Mouse (Mus musculus) CH12.LX (cell line): ENCODE data around the gene Kdm5b. TPM values are rescaled to one million over a fixed set of nuclear protein-coding genes. Genes with fewer than 3 reads are reported as not detected.
"Not testable (repeated sequence)": the region's sequence is repeated elsewhere in the genome, so short reads cannot be mapped to it uniquely, and the experiment has no call there.

Experiments used
- DNase-seq: peaks from one replicate; pipeline ENCODE4 v3.0.0-alpha.2; 2013; ENCODE audit errors: extremely low read depth
- H3K27ac ChIP-seq: 2 replicates; pipeline ENCODE4 v1.5.1; 2012; ENCODE audit warnings: low read depth, mild to moderate bottlenecking, control low read depth, moderate library complexity; ENCODE audit not compliant: insufficient read depth
- H3K27me3 ChIP-seq: replicated peaks from 2 replicates; pipeline ENCODE3; 2012; ENCODE audit warnings: inconsistent platforms
- H3K36me3 ChIP-seq, 2 experiments: replicated peaks in 1 of 2; 2 replicates each; pipeline versions ENCODE3 to v1.6.1; 2012; ENCODE audit warnings: inconsistent platforms in 1 of 2, low read length in 1 of 2, mild to moderate bottlenecking in 1 of 2, mixed read lengths in 1 of 2, moderate library complexity in 1 of 2; ENCODE audit not compliant: control insufficient read depth in 1 of 2, insufficient read depth in 1 of 2
- H3K4me1 ChIP-seq, 2 experiments: 2 replicates each; pipeline ENCODE4 v1.6.1; 2012; ENCODE audit warnings: inconsistent platforms in 1 of 2, moderate library complexity in 1 of 2; ENCODE audit not compliant: insufficient read depth in 2 of 2, control insufficient read depth in 1 of 2
- H3K4me2 ChIP-seq: 2 replicates; pipeline ENCODE4 v1.6.1; 2012; ENCODE audit warnings: low read depth, mild to moderate bottlenecking, control low read depth; ENCODE audit not compliant: poor library complexity, insufficient read depth, severe bottlenecking
- H3K4me3 ChIP-seq, 3 experiments: fragments of 150-350 bp in 1 of 3; sonication (generic) in 1 of 3; replicated peaks in 1 of 3; 2 replicates each; pipeline versions ENCODE3 to v1.5.1; 2011 to 2012; ENCODE audit warnings: low read depth in 2 of 3, low read length in 2 of 3, mild to moderate bottlenecking in 2 of 3, moderate library complexity in 2 of 3, control low read depth in 1 of 3, improper control_type of control experiment in 1 of 3, inconsistent platforms in 1 of 3, mixed read lengths in 1 of 3; ENCODE audit not compliant: poor library complexity in 1 of 3
- H3K79me2 ChIP-seq: replicated peaks from 2 replicates; pipeline ENCODE4 v1.6.1; 2012; ENCODE audit warnings: mild to moderate bottlenecking, moderate library complexity; ENCODE audit not compliant: control insufficient read depth, poor library complexity, insufficient read depth, severe bottlenecking; ENCODE audit errors: extremely low read depth
- H3K9ac ChIP-seq: 2 replicates; pipeline ENCODE4 v1.6.1; 2012; ENCODE audit warnings: low read depth, mild to moderate bottlenecking, control low read depth, moderate library complexity; ENCODE audit not compliant: insufficient read depth
- H3K9me3 ChIP-seq: replicated peaks from 2 replicates; pipeline ENCODE3; 2012; ENCODE audit warnings: low read length, inconsistent platforms, mixed read lengths
- CHD1 ChIP-seq: IDR thresholded peaks from 2 replicates; pipeline ENCODE4 v1.6.1; 2012; ENCODE audit warnings: low read depth, low read length, improper control_type of control experiment, inconsistent platforms
- CTCF ChIP-seq, 2 experiments: IDR thresholded peaks in 1 of 2; conservative IDR thresholded peaks in 1 of 2; 2 replicates each; pipeline ENCODE4 v1.5.1; 2011 to 2012; ENCODE audit warnings: low read depth in 2 of 2, low read length in 2 of 2, improper control_type of control experiment in 1 of 2, inconsistent platforms in 1 of 2, mild to moderate bottlenecking in 1 of 2, moderate library complexity in 1 of 2
- E2F4 ChIP-seq: IDR thresholded peaks from 2 replicates; pipeline ENCODE4 v1.6.1; 2011; ENCODE audit warnings: low read depth, low read length, improper control_type of control experiment; ENCODE audit not compliant: insufficient replicate concordance
- ELF1 ChIP-seq: IDR thresholded peaks from 2 replicates; pipeline ENCODE4 v1.6.1; 2014; ENCODE audit warnings: low read depth, mild to moderate bottlenecking, inconsistent platforms, low read length, improper control_type of control experiment
- IRF4 ChIP-seq: IDR thresholded peaks from 2 replicates; pipeline ENCODE4 v1.6.1; 2014; ENCODE audit warnings: low read depth, mild to moderate bottlenecking, inconsistent platforms, low read length, improper control_type of control experiment
- JUN ChIP-seq: IDR thresholded peaks from 2 replicates; pipeline ENCODE4 v1.6.1; 2011; ENCODE audit warnings: low read depth, mild to moderate bottlenecking, low read length, improper control_type of control experiment, moderate library complexity; ENCODE audit not compliant: insufficient read depth
- JUND ChIP-seq: conservative IDR thresholded peaks from 2 replicates; pipeline ENCODE4 v1.6.1; 2011; ENCODE audit warnings: low read depth, low read length, improper control_type of control experiment
- KAT2A ChIP-seq: IDR thresholded peaks from 2 replicates; pipeline ENCODE4 v1.6.1; 2012; ENCODE audit warnings: low read length, improper control_type of control experiment, inconsistent platforms; ENCODE audit not compliant: insufficient replicate concordance
- MAFK ChIP-seq: IDR thresholded peaks from 2 replicates; pipeline ENCODE4 v1.6.1; 2011; ENCODE audit warnings: low read length, improper control_type of control experiment; ENCODE audit not compliant: insufficient replicate concordance
- MAX ChIP-seq: IDR thresholded peaks from 2 replicates; pipeline ENCODE4 v1.6.1; 2011; ENCODE audit warnings: low read length, improper control_type of control experiment
- POLR2A ChIP-seq: IDR thresholded peaks from 2 replicates; pipeline ENCODE4 v1.6.1; 2011; ENCODE audit warnings: low read depth, mild to moderate bottlenecking, improper control_type of control experiment, low read length
- POLR2AphosphoS2 ChIP-seq: IDR thresholded peaks from 2 replicates; pipeline ENCODE4 v1.6.1; 2011; ENCODE audit warnings: low read depth, low read length, improper control_type of control experiment
- RAD21 ChIP-seq: IDR thresholded peaks from 2 replicates; pipeline ENCODE4 v1.6.1; 2011; ENCODE audit warnings: low read depth, mild to moderate bottlenecking, low read length, improper control_type of control experiment, moderate library complexity
- SMC3 ChIP-seq: IDR thresholded peaks from 2 replicates; pipeline ENCODE4 v1.6.1; 2011; ENCODE audit warnings: low read depth, low read length, improper control_type of control experiment
- USF1 ChIP-seq: IDR thresholded peaks from 2 replicates; pipeline ENCODE4 v1.6.1; 2014; ENCODE audit warnings: low read depth, mild to moderate bottlenecking, inconsistent platforms, low read length, improper control_type of control experiment
- ZKSCAN1 ChIP-seq: IDR thresholded peaks from 2 replicates; pipeline ENCODE4 v1.6.1; 2012; ENCODE audit warnings: low read depth, inconsistent platforms, low read length, improper control_type of control experiment, borderline replicate concordance
- ZNF384 ChIP-seq: IDR thresholded peaks from 2 replicates; pipeline ENCODE4 v1.6.1; 2012; ENCODE audit warnings: low read depth, low read length, improper control_type of control experiment, inconsistent platforms
- dilution Hi-C: fragments of 300-500 bp; cut with MboI; formaldehyde crosslinking; loops from 2 replicates; pipeline ENCODE4 v1.14.3; 2020; ENCODE audit warnings: low sequenced_read_pairs; ENCODE audit not compliant: extremely low pct_unique_long_range_greater_than_20kb, extremely low pct_ligation_motif_present
- in situ Hi-C: fragments of 300-500 bp; cut with MboI; formaldehyde crosslinking; loops from 3 replicates; pipeline ENCODE4 v1.14.3; 2019; ENCODE audit warnings: low sequenced_read_pairs, low pct_ligation_motif_present, low pct_unique_long_range_greater_than_20kb, mixed read lengths
- polyA plus RNA-seq: library from polyadenylated mRNA; unstranded; fragments of >175 nt; gene quantifications from 2 replicates; pipeline ENCODE4 v1.2.1, GENCODE M21; 2012; ENCODE audit warnings: low read depth; ENCODE audit not compliant: insufficient read length
- total RNA-seq, 2 experiments: library from RNA; depleted of rRNA; stranded (reverse); fragments of 300-350 nt in 1 of 2; fragments of >200 nt in 1 of 2; gene quantifications; 2 replicates each; pipeline ENCODE4 v1.2.3; 2012 to 2014

Gene Kdm5b
- total and polyA plus RNA-seq, 3 experiments: 1.9 to 14.3 (median 4.1) TPM

- TF ChIP-seq MAX (no peak), ELF1 (no peak), ZNF384 (no peak), MAFK (no peak), CHD1 (no peak), ZKSCAN1 (no peak), E2F4 (no peak), POLR2A (no peak), KAT2A (no peak), USF1 (no peak)
- Histone ChIP-seq H3K79me2 (no peaks in the 10 kb centered on the region), H3K4me1 (peaks cover 0 to 4% of the 10 kb centered on the region in 2 experiments; a peak in 2 of 4 replicates), H3K9me3 (no peaks in the 10 kb centered on the region), H3K36me3 (no peaks in the 10 kb centered on the region), H3K27me3 (no peaks in the 10 kb centered on the region), H3K4me2 (no peak overlapping the region), H3K9ac (no peak overlapping the region), H3K4me3 (no peak overlapping the region), H3K27ac (no peak overlapping the region)
- DNase-seq: no peak
- dilution Hi-C loops (no loop called here), in situ Hi-C loops (no loop called here)
These were observed 43.3 kb upstream of the Kdm5b start for GRCm38 (mm10) chr1:134516491-134517198.

DNA sequence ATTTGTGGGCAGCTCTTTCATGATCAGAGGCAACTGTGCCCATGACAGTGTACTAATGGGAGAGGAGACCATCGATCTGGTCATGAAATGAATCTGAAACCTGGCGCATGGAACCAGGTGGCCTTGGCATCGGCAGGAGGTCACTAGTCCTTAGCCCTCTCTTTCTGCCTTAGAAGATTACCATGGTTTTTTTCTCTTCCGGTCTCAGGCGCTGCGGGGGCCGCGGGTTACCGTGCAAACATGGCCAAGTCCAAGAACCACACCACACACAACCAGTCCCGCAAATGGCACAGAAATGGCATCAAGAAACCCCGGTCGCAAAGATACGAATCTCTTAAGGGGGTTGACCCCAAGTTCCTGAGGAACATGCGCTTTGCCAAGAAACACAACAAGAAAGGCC lies 42.1 kb upstream of the Kdm5b start:
- H3K9me3 ChIP-seq, H3K79me2 ChIP-seq, DNase-seq, H3K9ac ChIP-seq, dilution Hi-C loops, H3K4me2 ChIP-seq, H3K4me1 ChIP-seq, in situ Hi-C loops, H3K4me3 ChIP-seq, H3K36me3 ChIP-seq, H3K27ac ChIP-seq, H3K27me3 ChIP-seq: not testable (repeated sequence)

GRCm38 (mm10) chr1:134518677-134519076 lies 41.3 kb upstream of the Kdm5b start:
- dilution Hi-C loops: no loop called here
- no peaks in the 10 kb centered on the region for H3K36me3 ChIP-seq
- no peak overlapping the region for H3K9ac ChIP-seq
- no peaks in the 10 kb centered on the region for H3K9me3 ChIP-seq
- no peak overlapping the region for H3K4me2 ChIP-seq
- H3K4me1 ChIP-seq: peaks cover 0 to 4% of the 10 kb centered on the region in 2 experiments; a peak in 2 of 4 replicates
- peak; percentile 72 for DNase-seq
- in situ Hi-C loops: no loop called here
- no peak for TF ChIP-seq JUN
- 0 out of 2 replicates have a peak, but pooled peaks have one; percentile 29 for TF ChIP-seq ELF1
- peak; percentile 41; the same call in 1 of the 2 replicates for TF ChIP-seq JUND
- TF ChIP-seq CTCF (conservative IDR thresholded peaks at IDR 0.05 in 1 of 2, IDR thresholded peaks at IDR 0.05 in 1 of 2; ENCODE audit: low read depth in 2 of 2, low read length in 2 of 2): peak in 1 of 2 experiments; percentile 78; a peak in 3 of 4 replicates
- TF ChIP-seq SMC3: peak; percentile 55
- peak; percentile 73 for TF ChIP-seq RAD21
- TF ChIP-seq ZNF384: peak; percentile 88
- peak; percentile 56; the same call in 1 of the 2 replicates for TF ChIP-seq IRF4
- TF ChIP-seq POLR2AphosphoS2: no peak
- H3K79me2 ChIP-seq: no peaks in the 10 kb centered on the region
- H3K4me3 ChIP-seq: no peak overlapping the region
- no peak overlapping the region for H3K27ac ChIP-seq
- H3K27me3 ChIP-seq: no peaks in the 10 kb centered on the region

DNA sequence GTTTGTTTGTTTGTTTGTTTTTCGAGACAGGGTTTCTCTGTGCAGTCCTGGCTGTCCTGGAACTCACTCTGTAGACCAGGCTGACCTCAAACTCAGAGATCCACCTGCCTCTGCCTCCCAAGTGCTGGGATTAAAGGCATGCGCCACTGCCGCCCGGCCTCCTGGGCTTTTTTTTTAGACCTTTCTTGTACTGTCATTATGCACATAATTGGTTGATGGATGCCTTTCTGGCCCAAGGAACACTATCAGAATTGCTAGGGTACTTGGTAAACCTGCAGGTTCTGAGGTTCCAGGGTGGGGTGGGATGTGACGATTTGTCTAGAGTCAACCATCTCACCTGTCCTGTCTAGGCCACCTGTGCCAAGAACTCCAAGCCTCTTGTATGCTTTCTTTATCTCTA lies 40.8 kb upstream of the Kdm5b start:
- H3K27me3 ChIP-seq, H3K9ac ChIP-seq, H3K27ac ChIP-seq, H3K4me1 ChIP-seq, H3K36me3 ChIP-seq, DNase-seq, in situ Hi-C loops, H3K4me2 ChIP-seq, H3K4me3 ChIP-seq, H3K79me2 ChIP-seq, H3K9me3 ChIP-seq, dilution Hi-C loops: not testable (repeated sequence)
